Comparison of ENCODE assay signal across 7 mouse cellular contexts in the genomic region with DNA sequence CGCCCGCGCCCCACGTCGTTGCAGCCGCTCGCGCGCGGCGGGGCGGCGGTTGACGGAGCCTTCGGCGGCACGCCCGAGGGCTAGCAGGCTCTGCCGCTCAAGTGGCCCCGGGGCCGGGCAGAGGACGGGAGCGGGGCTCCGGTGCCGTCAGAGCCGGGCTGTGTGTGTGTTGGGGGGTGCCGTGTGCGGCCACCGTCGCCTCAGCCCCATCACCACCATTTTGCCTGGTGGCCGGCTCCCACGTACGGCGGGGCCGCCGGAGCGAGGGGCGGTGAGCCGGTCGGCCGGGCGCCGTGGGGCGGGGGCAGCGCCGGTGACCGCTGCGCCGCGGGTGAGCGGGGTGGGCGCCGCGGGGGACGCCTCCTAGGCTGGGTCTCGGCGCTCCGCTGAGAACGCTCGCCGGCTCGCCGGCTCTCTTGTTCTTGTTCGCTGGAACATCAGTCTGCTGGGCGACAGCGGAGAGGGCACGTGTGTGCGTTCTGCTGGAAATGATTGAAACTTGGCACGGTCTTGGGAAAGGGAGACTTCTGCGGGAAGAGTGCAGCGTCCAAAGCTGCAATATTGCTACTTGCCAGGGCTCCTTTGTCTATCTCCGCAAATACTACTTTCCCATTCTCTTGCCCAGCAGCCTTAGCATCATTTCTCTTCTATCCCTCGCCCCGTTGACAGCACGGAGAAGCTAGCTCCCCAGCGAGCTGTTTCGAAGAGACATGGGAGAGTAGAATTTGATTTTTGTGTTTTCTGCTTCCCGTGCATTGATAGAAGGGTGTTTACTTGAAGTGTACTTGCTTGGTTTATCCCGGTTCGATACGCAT. TPM values are rescaled to one million over a fixed set of nuclear protein-coding genes. Genes with fewer than 3 reads are reported as not detected.
DNase-seq lines count a peak whose midpoint lies in the region; ATAC-seq and TF ChIP-seq lines count a peak whose summit lies in the region.

No protein-coding gene starts in this region.

- peak overlapping the region; percentile 76 for H3K27ac ChIP-seq in limb, embryonic 14.5 days (replicated peaks; ENCODE audit: low read depth, low read length)
- H3K27ac ChIP-seq in midbrain, embryonic 15.5 days: peak overlapping the region; percentile 89

- no peaks in the 10 kb centered on the region for H3K4me1 ChIP-seq in limb, embryonic 14.5 days (ENCODE audit: control insufficient read depth, insufficient read depth, low read length)
- H3K4me1 ChIP-seq in midbrain, embryonic 15.5 days: no peaks in the 10 kb centered on the region

- H3K9ac ChIP-seq in limb, embryonic 14.5 days (ENCODE audit: low read depth, low read length, severe bottlenecking): peak overlapping the region; percentile 77
- H3K9ac ChIP-seq in midbrain, embryonic 15.5 days: peak overlapping the region; percentile 77

- no peaks in the 10 kb centered on the region for H3K9me3 ChIP-seq in limb, embryonic 14.5 days (ENCODE audit: control insufficient read depth, low read length)
- no peaks in the 10 kb centered on the region for H3K9me3 ChIP-seq in midbrain, embryonic 15.5 days

- ATAC-seq in limb, embryonic 14.5 days (ENCODE audit: low FRiP score, low read depth): peak; percentile 42
- peak; percentile 79 for ATAC-seq in midbrain, embryonic 15.5 days (replicated peaks)

- no peaks in the 10 kb centered on the region for H3K27me3 ChIP-seq in limb, embryonic 14.5 days (ENCODE audit: control insufficient read depth, insufficient read depth, low read length)
- no peaks in the 10 kb centered on the region for H3K27me3 ChIP-seq in midbrain, embryonic 15.5 days (replicated peaks)

- TF ChIP-seq POLR2A in limb, embryonic 14.5 days (IDR thresholded peaks at IDR 0.05; ENCODE audit: borderline replicate concordance, extremely low read depth, insufficient read depth, insufficient read length): no peak

- peak overlapping the region; percentile 48 for H3K4me2 ChIP-seq in limb, embryonic 14.5 days (replicated peaks; ENCODE audit: low read depth, low read length, severe bottlenecking)
- peak overlapping the region; percentile 48 for H3K4me2 ChIP-seq in midbrain, embryonic 15.5 days

- no peaks in the 10 kb centered on the region for H3K36me3 ChIP-seq in limb, embryonic 14.5 days (ENCODE audit: control insufficient read depth, insufficient read depth, low read length)
- H3K36me3 ChIP-seq in midbrain, embryonic 15.5 days (replicated peaks): no peaks in the 10 kb centered on the region

- 22% methylated on average over 44 of the region's 81 CpGs for WGBS in limb, embryonic 14.5 days
- 17% methylated on average over 64 of the region's 81 CpGs for WGBS in midbrain, embryonic 15.5 days

- peak overlapping the region; percentile 58 for H3K4me3 ChIP-seq in limb, embryonic 14.5 days (replicated peaks; ENCODE audit: low read length)
- H3K4me3 ChIP-seq in midbrain, embryonic 15.5 days: peak overlapping the region; percentile 72

- peak; percentile 3 for DNase-seq in adrenal gland, postnatal 25 days
- DNase-seq in cerebellum, adult 9-11 months: peak; percentile 43
- DNase-seq in frontal cortex, adult 2 months (ENCODE audit: extremely low spot score in 1 of 2, low spot score in 1 of 2): peak; percentile 2 to 36
- DNase-seq in kidney, adult 8-10 months: peak; percentile 1 to 9
- DNase-seq in limb, embryonic 14.5 days (ENCODE audit: low spot score): peak; percentile 30
- peak; percentile 12 for DNase-seq in thymus, postnatal 0 days (ENCODE audit: low spot score)

RNA-seq across cellular contexts. Expression of a gene that starts 1.2 kb away (rescaled TPM):
- 0.49 TPM in 1 of 2 replicates, not detected in the other for total RNA-seq in adrenal gland, postnatal 25 days (2021)
- 9.5 and 11.2 TPM in 2 replicates for polyA plus RNA-seq in frontal cortex, adult 2 months (2012; rRNA removed)
- polyA plus RNA-seq in limb, embryonic 14.5 days (2012; rRNA removed): 10.3 and 12.1 TPM in 2 replicates
- polyA plus RNA-seq in limb, embryonic 14.5 days (2014; fragmentation: Nextera tagmentation; extraction: Ambion mirVana): 13.7 and 14.7 TPM in 2 replicates
- 32.1 and 36.6 TPM in 2 replicates for polyA plus RNA-seq in midbrain, embryonic 15.5 days (2015; fragmentation: Nextera tagmentation; extraction: Ambion mirVana)
- polyA plus RNA-seq in thymus, postnatal 0 days (2015; fragmentation: Nextera tagmentation; extraction: Ambion mirVana): 3.0 and 3.3 TPM in 2 replicates

Comparison
In these comparisons a context has a peak if more than half of its experiments do, and no peak if none do; other contexts are left out.
1. Peak in every context shown above with its lines: DNase-seq, ATAC-seq, H3K4me3 ChIP-seq and H3K27ac ChIP-seq.